Mouse (Mus musculus) left cerebral cortex, postnatal 36 days (tissue): ENCODE measurements at regions not wholly inside any gene's neighbourhood (a gene's known extent, or its start where the extent isn't known, plus 50 kb on each side); places are given as distances from the start of the nearest gene placed in this dataset.

Source experiments
- DNase-seq, 2 experiments: peaks; one replicate each; pipeline ENCODE4 v3.0.0; 2021 to 2022; ENCODE audit warnings: low spot score in 2 of 2, mixed read lengths in 1 of 2
- intact Hi-C: fragments of 180-260 bp; cut with DNase I; formaldehyde crosslinking; loops from one replicate; pipeline ENCODE4 v1.15.1; 2025

GRCm38 (mm10) chr17:87583575-87583974 lies 52.2 kb upstream of the Epcam start:
- intact Hi-C loops: no loop called here
- DNase-seq: no peak

- DNase-seq: no peak
Observed at GRCm38 (mm10) chr17:87585355-87585754, 50.4 kb upstream of the Epcam start.

More at GRCm38 (mm10) chr17:87585355-87585754, 50.4 kb upstream of the Epcam start:
- intact Hi-C loops: no loop called here
